Mouse (Mus musculus) lung, postnatal 14 days (tissue): ENCODE measurements around the gene Syt9.
A peak's percentile ranks its signal among the peaks of the same experiment; 100 is the strongest.

Experiments
- DNase-seq: peaks from one replicate; pipeline ENCODE4 v3.0.0; 2021

Syt9 gene

DNA sequence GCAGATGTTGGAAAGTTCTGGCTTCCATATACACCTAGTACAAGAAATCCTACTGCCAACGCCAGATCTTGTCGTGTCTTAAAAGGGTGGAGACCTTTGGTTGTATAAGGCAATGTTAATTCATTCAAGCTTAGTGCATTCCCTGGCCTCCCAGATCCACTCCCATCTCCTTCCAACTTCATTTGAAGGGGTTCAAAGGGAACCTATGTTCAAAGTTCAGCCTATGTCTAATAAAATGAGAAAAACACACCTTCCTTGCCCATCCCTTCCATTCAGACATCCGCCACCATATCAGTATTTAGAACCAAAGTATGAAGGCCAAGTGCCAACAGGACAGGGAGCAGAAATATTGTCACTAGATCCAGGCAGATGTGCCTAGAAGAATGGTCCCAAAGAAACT is 177.3 kb downstream of the Syt9 start:
- DNase-seq = no peak

DNA sequence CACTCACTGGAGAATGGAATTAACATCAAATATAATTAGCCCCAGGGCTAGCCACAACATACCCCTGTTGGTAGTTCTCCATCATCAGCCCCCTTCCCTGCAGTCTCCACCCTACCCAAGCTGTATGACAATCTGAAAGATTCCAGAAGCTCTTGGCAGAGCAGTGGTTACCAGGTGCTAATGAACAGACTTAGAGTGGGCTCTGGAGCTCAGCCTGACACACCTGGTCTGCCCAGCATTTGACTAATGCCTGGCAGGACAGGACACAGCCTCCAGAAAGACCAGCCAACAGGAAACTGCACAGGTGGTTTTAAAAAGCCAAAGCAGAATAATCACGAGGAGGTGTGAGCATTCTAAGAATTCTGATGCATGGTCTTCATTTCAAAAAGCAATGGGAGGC is 182.9 kb downstream of the Syt9 start:
- no peak for DNase-seq

GRCm38 (mm10) chr7:107555906-107556305 is 185.4 kb downstream of the Syt9 start:
- DNase-seq = no peak

DNA sequence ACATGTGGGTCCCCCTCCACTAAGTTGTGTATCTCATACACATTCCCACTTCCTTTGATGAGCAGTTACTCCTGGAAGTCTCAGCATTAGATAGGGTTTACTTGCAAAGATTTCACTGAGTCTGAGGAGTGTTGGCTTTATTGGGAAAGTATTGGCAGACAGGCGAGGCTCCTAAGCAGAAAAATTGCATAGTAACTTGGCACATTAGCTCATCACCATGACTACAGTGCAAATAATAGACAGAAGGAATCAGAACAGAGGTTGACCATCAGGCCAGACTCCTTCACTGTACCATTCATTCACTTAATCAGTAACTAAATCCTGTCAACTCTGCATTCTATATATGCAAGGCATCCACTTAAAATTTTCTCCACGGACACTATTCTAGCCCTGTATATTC is 190.1 kb downstream of the Syt9 start:
- no peak for DNase-seq

DNA sequence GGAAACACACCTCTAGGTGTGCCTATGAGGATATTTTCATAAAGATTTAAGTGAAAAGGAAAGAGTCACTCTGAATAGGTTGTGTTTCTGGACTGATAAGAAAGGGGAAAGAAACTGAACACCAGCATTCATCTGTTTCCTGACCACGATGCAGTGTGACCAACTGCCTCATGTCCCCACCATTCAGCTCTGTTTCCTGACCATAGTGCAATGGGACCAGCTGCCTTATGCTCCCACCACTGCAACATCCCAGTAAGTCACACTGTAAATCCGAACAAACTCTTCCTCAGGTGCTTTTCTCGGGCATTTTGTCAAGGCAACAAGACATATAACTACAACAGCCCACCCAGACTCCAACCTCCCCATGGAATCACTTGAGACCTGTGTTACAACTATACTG is 191.1 kb downstream of the Syt9 start:
- no peak for DNase-seq

DNA sequence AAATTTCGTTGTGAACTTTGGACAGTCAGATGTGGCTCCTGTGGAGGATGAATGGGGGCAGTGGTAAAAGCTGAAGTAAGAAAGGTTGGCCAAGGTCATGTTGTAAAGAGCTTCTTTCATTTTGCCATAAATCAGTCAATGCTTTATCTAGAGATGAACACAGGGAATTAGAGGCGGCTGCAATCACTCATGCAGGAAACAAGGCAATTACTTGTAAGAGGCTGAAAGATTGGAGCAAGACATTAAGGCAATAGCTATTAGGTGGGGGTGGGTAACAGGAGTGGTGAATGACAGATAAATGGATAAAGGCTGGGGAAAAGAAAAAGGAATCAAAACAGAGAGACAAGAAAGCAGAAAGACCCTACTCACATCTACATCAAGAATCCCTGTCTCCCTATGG is 193.2 kb downstream of the Syt9 start:
- no peak for DNase-seq

GRCm38 (mm10) chr7:107567261-107567671 is 196.7 kb downstream of the Syt9 start, which contains the start of gene Olfml1:
Gene Olfml1, plus strand, starts transcription at chr7:107567446.
- peak; percentile 32 for DNase-seq

GRCm38 (mm10) chr7:107567674-107568073 is 197.1 kb downstream of the Syt9 start:
- no peak for DNase-seq

DNA sequence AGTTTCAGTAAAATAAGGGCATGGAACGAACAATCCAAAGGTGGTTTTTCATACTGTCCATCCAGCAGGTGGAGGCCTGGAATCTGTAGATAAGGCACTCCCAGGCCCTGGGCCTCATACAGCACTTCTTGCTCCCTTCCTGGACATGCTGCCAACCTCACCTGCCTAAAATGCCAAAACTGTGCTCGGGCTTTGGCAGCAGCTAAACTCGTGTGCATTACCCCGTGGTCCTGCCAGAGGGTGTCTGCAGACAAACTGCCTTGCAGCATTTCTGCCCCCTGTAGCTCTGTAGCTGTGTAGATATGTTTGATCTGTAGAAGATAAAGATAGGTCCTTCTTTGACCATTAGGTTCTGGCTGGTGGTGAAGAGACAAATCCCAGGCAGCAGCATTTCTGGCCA is 198.4 kb downstream of the Syt9 start:
- no peak for DNase-seq

DNA sequence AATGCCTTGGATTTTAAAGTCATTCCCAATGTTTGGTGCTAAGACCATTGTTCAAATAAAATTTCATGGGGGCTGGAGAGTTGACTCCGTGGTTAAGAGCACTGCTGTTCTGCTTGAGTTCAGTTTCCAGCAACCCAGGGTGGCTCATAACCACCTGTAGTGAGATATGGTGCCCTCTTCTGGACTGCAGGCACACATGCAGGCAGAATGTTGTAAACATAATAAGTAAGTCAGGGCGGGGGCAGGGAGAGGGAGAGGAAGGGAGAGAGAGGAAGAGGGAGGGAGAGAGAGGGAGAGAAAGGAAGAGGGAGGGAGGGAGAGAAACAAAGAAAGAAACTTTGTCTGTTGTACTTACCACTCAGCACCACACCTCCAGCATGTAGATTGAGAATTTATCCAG is 203.3 kb downstream of the Syt9 start:
- DNase-seq = no peak

DNA sequence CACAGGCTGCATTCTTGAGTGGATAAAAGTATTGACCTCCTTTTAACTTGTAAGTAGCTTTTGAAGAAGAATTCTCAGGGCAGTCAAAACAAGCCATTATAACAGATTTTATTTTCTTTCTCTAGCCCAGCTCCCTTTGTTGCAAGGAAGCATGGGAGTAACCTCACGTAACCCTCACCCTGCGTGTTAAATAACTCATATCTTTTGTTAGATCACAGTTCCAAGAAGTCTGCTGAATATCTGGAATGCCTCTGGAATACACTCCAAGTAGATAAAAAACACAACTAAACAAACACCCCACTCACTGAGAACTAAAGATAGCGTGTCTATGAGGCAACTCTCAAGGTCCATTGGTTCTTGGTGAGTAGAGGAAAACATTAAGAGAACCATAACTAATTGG is 203.7 kb downstream of the Syt9 start:
- DNase-seq = no peak

- DNase-seq = no peak
Observed at GRCm38 (mm10) chr7:107592641-107593040, 222.1 kb downstream of the Syt9 start.

GRCm38 (mm10) chr7:107593904-107594303 is 223.4 kb downstream of the Syt9 start:
- peak; percentile 14 for DNase-seq

GRCm38 (mm10) chr7:107594325-107594856 is 223.9 kb downstream of the Syt9 start:
- peak; percentile 48 for DNase-seq

GRCm38 (mm10) chr7:107594857-107595402 is 224.4 kb downstream of the Syt9 start, which contains the start of gene Ppfibp2:
Gene Ppfibp2, plus strand, starts transcription at chr7:107595207.
- peak; percentile 94 for DNase-seq

DNA sequence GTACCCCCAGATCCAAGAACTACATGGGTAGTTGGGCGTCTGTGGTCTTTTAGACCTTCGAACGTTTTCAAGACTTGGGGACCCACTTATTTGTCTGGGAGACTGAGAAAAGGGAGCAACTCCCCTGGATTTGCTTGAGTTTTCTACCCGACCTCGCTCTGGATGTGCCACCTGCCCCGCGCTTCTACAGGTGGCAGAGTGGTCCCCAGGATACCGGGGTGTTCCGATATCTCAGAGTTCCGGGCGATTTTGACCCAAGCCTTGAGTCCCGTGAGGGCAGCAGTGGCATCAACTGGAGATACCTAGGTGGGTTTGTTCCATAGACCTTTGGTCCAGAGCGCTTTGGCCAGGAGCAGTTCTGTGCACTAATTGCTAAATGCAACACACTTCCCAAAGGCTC is 224.9 kb downstream of the Syt9 start:
- DNase-seq = no peak

- no peak for DNase-seq
Observed at GRCm38 (mm10) chr7:107596753-107597152, 226.2 kb downstream of the Syt9 start.

DNA sequence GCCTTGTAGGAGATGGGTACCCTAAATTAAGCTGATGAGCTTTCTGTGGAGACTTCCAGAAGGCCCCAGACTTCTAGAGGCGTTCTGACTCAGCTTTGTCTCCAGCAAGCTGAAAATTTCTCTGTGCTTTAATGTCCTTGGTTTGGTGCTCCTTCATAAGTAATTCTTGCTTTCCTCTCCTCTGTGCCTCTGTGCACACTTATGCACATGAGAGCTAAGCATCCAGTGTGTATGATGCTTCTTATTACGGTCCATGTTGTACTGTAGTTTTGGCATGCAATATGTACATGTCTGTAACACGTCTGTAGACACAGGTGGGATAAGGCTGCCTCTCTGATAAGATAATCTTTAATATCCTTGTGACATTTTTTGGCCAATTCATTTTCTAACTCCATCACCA is 227.4 kb downstream of the Syt9 start:
- DNase-seq = no peak
